Mouse (Mus musculus): Measurements from ENCODE around the gene Tdpoz4.
"Not testable (repeated sequence)": the region's sequence is repeated elsewhere in the genome, so short reads cannot be mapped to it uniquely, and the experiment has no call there.

GRCm38 (mm10) chr3:93772700-93773099, 23.5 kb upstream of the Tdpoz4 start, which contains the start of gene Gm5773:
- not testable (repeated sequence) for TF ChIP-seq CHD2 (IDR thresholded peaks at IDR 0.05; ENCODE audit: low read depth, low read length); MAFK (IDR thresholded peaks at IDR 0.05; ENCODE audit: insufficient read depth, low read depth, low read length)
